Mouse (Mus musculus) telencephalon, adult 2 months (tissue): ENCODE data around the gene Epha3.

Experiments used
- DNase-seq: peaks from one replicate; pipeline ENCODE4 v3.0.0-alpha.2; 2011; ENCODE audit warnings: low read depth, low spot score

The Epha3 gene

GRCm38 (mm10) chr16:63657743-63658142 lies 206.2 kb downstream of the Epha3 start:
- peak; percentile 23 for DNase-seq

DNA sequence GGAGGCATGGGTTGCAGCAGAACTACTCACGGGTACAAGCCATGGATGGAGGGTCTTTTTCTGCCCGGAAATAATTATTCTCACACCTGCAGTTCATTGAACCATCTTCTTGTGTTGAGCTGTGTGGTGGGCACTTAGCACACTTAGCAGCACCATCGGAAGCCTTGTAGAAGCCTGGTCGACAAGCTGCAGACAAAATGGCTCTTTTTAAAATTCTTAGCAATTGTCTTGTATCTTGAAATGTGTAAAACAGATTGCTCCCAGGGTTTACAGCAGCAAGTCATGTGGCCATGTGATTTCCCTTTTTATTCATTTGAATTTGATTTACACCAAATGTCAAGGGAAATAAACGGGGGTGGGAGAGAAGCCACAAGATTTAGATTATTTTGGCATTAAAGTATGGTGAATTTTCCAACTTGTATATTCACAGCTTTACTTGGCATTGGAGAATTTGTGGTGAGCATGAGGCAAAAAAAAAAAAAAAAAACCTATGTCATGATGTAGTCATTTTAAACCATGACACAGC lies 210.5 kb downstream of the Epha3 start:
- peak; percentile 28 for DNase-seq

DNA sequence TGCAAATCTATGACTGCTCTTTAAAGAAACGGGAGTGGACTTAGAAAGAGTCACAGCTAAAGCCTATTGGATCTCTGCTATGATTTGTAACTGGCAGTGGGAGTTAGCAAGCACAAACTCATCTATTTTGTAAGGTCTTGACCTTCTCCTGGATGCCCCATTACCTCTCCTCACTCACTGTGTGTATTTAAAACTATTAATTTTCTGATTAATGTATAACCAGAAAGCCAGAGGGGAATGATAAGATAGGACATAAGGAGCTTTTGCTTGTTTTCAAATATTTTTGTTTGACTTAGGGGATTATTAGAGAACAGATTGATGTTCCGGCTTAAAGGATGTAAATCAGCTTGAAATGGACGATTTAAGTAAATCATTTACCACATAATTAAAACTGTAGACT lies 213.2 kb downstream of the Epha3 start:
- no peak for DNase-seq

DNA sequence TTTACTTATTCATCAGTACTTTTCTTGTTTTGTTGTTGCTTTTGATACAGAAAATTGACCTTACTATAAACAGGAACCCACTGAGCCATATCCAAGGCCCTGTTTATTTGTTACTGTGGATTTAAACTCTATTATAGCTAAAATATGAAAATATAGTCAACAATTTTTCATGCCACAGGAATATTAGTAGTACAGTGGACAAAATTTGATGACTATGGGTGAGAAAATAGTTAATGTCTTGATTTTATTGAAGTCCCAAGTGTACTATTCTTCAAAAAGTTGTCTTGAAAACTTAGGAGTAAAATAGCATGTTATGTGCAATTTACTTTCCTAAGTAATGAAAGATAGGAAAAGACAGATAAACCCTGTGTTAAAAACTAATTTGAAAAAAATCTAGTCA lies 217.4 kb downstream of the Epha3 start:
- DNase-seq: no peak

- DNase-seq: no peak
Measured at GRCm38 (mm10) chr16:63642641-63643040, 221.3 kb downstream of the Epha3 start.

GRCm38 (mm10) chr16:63641603-63642002 lies 222.4 kb downstream of the Epha3 start:
- no peak for DNase-seq

- DNase-seq: no peak
Measured at GRCm38 (mm10) chr16:63638701-63639100, 225.3 kb downstream of the Epha3 start.

- no peak for DNase-seq
Measured at GRCm38 (mm10) chr16:63633748-63634166, 230.2 kb downstream of the Epha3 start.

DNA sequence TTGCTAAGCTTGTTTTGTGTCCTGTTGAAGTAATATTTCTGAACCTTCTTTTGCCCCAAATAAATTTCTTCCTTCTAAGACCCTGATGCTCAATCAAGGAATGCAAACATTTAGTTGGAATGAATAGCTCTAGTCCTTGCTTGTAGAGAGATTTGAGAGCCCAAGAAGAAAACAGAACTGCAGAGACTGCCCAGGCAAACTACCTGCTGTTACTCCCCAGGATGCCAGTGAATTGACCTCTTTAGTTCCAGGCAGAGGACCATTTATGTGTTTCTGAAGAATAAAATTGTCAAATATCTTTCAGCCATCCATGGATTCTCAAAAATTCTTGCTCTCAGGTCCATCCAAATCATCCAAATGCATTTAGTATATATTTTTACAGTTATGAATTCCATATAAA lies 238.7 kb downstream of the Epha3 start:
- no peak for DNase-seq

DNA sequence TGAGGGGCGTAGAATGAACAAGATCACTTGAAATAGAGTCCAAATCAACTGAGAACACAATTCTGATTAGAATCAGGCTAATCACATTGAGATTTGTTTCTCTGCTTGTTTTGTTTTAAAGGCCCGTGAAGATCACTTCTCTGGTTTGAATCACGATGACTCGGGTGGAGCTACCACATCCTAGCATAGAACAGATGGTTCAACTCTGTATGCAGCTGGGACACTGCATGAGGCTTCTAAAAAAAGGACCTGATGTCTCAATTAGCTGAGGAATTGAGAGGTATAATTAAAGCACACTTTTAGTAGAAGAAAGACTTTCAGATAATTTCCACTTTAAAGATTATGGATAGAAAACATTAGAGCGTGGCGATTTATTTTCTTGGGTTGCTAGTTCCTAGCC lies 242.1 kb downstream of the Epha3 start:
- DNase-seq: peak; percentile 68

DNA sequence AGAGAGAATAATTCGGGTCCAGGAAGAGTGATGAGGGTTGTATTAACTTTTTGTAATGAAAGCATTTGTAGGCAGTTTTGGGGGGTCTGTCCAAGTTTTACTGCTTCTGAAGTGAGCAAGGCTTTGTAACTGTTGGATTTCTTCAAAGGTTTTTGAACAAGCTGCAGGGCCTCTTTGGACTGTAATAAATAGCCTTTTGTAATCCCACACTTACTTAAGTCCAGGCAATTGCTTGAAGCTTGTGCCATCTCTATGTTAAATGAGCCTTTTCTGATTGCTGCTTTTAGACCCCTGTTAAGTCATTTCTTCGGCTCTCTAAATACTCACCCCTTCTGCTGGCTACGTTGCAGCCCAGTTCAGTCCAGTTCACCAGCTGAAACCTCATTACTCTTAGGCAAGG lies 248.6 kb downstream of the Epha3 start:
- no peak for DNase-seq

GRCm38 (mm10) chr16:63613006-63613405 lies 251.0 kb downstream of the Epha3 start:
- no peak for DNase-seq

- no peak for DNase-seq
Measured at GRCm38 (mm10) chr16:63600229-63600628, 263.7 kb downstream of the Epha3 start.

GRCm38 (mm10) chr16:63594656-63595055 lies 269.3 kb downstream of the Epha3 start:
- peak; percentile 36 for DNase-seq

GRCm38 (mm10) chr16:63569746-63570145 lies 294.2 kb downstream of the Epha3 start:
- DNase-seq: no peak

GRCm38 (mm10) chr16:63566106-63566836 lies 297.7 kb downstream of the Epha3 start:
- no peak for DNase-seq

- DNase-seq: no peak
Measured at GRCm38 (mm10) chr16:63556410-63557146, 307.4 kb downstream of the Epha3 start.

DNA sequence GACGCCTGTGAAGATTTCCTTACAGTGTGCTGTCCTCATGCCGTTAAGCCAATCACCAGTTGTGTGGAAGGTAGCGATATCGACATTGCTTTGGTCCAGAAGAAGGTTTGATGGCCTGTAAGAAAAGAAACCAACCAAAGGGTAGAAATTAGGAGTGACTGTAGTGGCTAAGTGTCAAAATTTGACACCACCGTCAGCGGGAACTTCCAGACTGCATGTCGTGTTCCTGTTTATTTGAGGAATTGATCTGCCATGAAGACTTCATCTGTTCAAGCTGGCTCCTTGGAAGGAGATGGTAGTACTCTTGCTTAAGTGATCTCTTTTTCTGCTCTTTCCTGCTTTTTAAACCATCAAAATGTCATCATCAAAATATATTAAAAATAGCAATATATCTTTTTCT lies 311.4 kb downstream of the Epha3 start:
- DNase-seq: no peak

DNA sequence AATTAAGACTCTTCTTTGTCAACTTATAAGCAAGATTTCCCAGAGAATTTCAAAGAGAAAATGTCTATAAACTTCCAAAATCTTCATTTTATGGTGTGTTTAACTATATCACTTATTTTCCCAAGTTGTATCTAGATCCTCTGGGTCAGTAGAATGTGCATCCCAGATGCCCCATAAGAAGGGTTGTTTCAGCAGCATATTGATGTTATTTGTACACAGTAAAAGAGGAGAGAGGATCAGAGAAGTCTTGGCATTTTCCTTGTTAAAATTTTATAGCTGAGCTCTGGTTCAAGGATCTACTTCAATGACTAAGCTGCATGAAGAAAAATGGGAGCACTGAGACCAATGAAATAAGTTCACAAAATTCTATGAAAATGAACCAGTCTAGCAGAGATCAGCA lies 324.5 kb downstream of the Epha3 start:
- no peak for DNase-seq

DNA sequence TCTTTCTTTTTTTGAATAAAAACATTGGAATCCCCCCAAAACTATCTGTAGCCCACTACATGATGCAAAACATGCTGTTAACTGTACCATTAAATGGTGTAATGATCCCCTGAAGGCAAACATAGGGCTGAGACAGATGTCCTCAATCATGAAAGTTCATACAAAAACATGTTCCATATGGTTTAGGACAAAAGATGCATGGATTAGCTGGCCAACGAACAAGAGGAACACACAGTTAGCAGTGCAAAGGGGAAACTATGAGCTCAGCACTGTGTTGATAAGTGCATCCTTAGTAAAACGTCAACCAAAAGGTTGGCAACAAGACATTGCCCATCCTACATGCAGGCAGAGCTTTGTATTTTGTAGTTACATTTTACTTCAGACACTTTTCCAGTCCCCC lies 335.2 kb downstream of the Epha3 start:
- DNase-seq: no peak

DNA sequence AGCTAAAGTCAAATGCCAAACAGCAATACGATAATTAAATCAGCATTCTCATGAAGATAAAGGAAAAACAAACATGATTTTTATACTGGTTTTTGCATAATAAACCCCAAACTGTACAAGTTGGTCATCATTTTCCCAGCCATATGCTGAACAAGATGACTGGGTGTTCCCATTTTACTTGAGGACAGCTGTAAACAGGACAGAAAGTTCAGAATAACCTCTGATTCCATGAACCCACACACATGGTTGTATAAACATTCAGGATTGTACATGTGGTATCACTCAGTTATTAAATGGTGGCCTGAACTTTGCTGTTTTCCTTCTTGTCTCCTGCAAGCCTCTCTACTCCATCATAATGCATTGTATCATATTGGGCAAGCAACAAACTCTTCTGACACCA lies 346.3 kb downstream of the Epha3 start:
- no peak for DNase-seq

GRCm38 (mm10) chr16:63510069-63510468 lies 353.9 kb downstream of the Epha3 start:
- no peak for DNase-seq

- DNase-seq: no peak
Measured at GRCm38 (mm10) chr16:63506437-63506836, 357.5 kb downstream of the Epha3 start.
